Mouse (Mus musculus) frontal cortex, adult (tissue): Measurements from ENCODE around the gene Tcf25.
"Not testable (repeated sequence)": the region's sequence is repeated elsewhere in the genome, so short reads cannot be mapped to it uniquely, and the experiment has no call there.

ENCODE experiments used
- ATAC-seq: cut with Nextera tagmentation; 2 replicates; pipeline ENCODE4 v1.9.2; 2017; ENCODE audit warnings: mild to moderate bottlenecking, moderate library complexity, mixed read lengths; ENCODE audit not compliant: low TSS enrichment

Gene Tcf25

GRCm38 (mm10) chr8:123428939-123429721, 55.6 kb downstream of the Tcf25 start:
- ATAC-seq: no peak

GRCm38 (mm10) chr8:123429722-123430013, 56.1 kb downstream of the Tcf25 start:
- ATAC-seq: not testable (repeated sequence)

GRCm38 (mm10) chr8:123430936-123431335, 57.4 kb downstream of the Tcf25 start:
- ATAC-seq: not testable (repeated sequence)

- no peak for ATAC-seq
Measured at GRCm38 (mm10) chr8:123431616-123432365, 58.2 kb downstream of the Tcf25 start.

GRCm38 (mm10) chr8:123432381-123432780, 58.8 kb downstream of the Tcf25 start:
- no peak for ATAC-seq

GRCm38 (mm10) chr8:123433241-123433974, 59.9 kb downstream of the Tcf25 start:
- ATAC-seq: not testable (repeated sequence)

GRCm38 (mm10) chr8:123441788-123442187, 68.2 kb downstream of the Tcf25 start:
- no peak for ATAC-seq

- no peak for ATAC-seq
Measured at GRCm38 (mm10) chr8:123442351-123442750, 68.8 kb downstream of the Tcf25 start.

GRCm38 (mm10) chr8:123442871-123443575, 69.5 kb downstream of the Tcf25 start:
- ATAC-seq: peak; percentile 96

- ATAC-seq: peak; percentile 16; the same call in 1 of the 2 replicates
Measured at GRCm38 (mm10) chr8:123443576-123443921, 70.0 kb downstream of the Tcf25 start.

- ATAC-seq: no peak
Measured at GRCm38 (mm10) chr8:123444131-123444530, 70.6 kb downstream of the Tcf25 start.

GRCm38 (mm10) chr8:123445981-123446380, 72.4 kb downstream of the Tcf25 start:
- no peak for ATAC-seq

GRCm38 (mm10) chr8:123446799-123447198, 73.2 kb downstream of the Tcf25 start:
- ATAC-seq: no peak

GRCm38 (mm10) chr8:123450783-123451182, 77.2 kb downstream of the Tcf25 start:
- no peak for ATAC-seq

- not testable (repeated sequence) for ATAC-seq
Measured at GRCm38 (mm10) chr8:123451747-123452146, 78.2 kb downstream of the Tcf25 start.

GRCm38 (mm10) chr8:123452149-123452548, 78.6 kb downstream of the Tcf25 start:
- no peak for ATAC-seq

- no peak for ATAC-seq
Measured at GRCm38 (mm10) chr8:123453291-123453690, 79.7 kb downstream of the Tcf25 start.
